Mouse (Mus musculus) adrenal gland, postnatal 14 days (tissue): ENCODE results near the gene Slc35a3. TPM values are rescaled to one million over a fixed set of nuclear protein-coding genes. Genes with fewer than 3 reads are reported as not detected.

Experiments used
- DNase-seq: peaks from one replicate; pipeline ENCODE4 v3.0.0; 2021; ENCODE audit warnings: mixed read lengths
- total RNA-seq: library from RNA; stranded (reverse); gene quantifications from 2 replicates; pipeline ENCODE4 v1.2.3, GENCODE M21; 2021

Gene Slc35a3
- total RNA-seq, 1 experiment from 2014 or later: 30.0 TPM

GRCm38 (mm10) chr3:116640024-116640423, 72.6 kb downstream of the Slc35a3 start:
- DNase-seq: no peak

GRCm38 (mm10) chr3:116638572-116638971, 74.1 kb downstream of the Slc35a3 start:
- no peak for DNase-seq

GRCm38 (mm10) chr3:116637693-116638476, 74.7 kb downstream of the Slc35a3 start:
- no peak for DNase-seq

- no peak for DNase-seq
Measured at GRCm38 (mm10) chr3:116635799-116636198, 76.8 kb downstream of the Slc35a3 start.

GRCm38 (mm10) chr3:116634853-116635252, 77.8 kb downstream of the Slc35a3 start:
- DNase-seq: no peak

GRCm38 (mm10) chr3:116634091-116634490, 78.5 kb downstream of the Slc35a3 start:
- DNase-seq: no peak

GRCm38 (mm10) chr3:116632971-116633370, 79.7 kb downstream of the Slc35a3 start:
- DNase-seq: no peak

GRCm38 (mm10) chr3:116631459-116631858, 81.2 kb downstream of the Slc35a3 start:
- DNase-seq: no peak

GRCm38 (mm10) chr3:116622641-116623040, 90.0 kb downstream of the Slc35a3 start:
- no peak for DNase-seq

GRCm38 (mm10) chr3:116620636-116621370, 91.8 kb downstream of the Slc35a3 start:
- peak; percentile 25 for DNase-seq

Other genes with a start within 250 kb of the Slc35a3 start
- 34.7 and 35.1 TPM in 2 replicates for gene Rtca, start 204.6 kb downstream of the Slc35a3 start, total RNA-seq
- gene Dbt, start 199.8 kb downstream of the Slc35a3 start, total RNA-seq: 98.2 and 106 TPM in 2 replicates
- gene Lrrc39, start 149.9 kb downstream of the Slc35a3 start, total RNA-seq: 4.9 and 6.8 TPM in 2 replicates
- 5.6 and 6.5 TPM in 2 replicates for gene Sass6, start 117.8 kb downstream of the Slc35a3 start, total RNA-seq
- gene Trmt13, start 98.2 kb downstream of the Slc35a3 start, total RNA-seq: 13.2 and 16.6 TPM in 2 replicates
- gene Mfsd14a, start 50.2 kb downstream of the Slc35a3 start, total RNA-seq: 46.8 and 53.1 TPM in 2 replicates
- gene Gm43191, start 31.6 kb downstream of the Slc35a3 start, total RNA-seq: not detected in 2 replicates
- gene Agl, start 95.3 kb upstream of the Slc35a3 start, total RNA-seq: 43.6 and 46.4 TPM in 2 replicates
- 14.3 and 21.6 TPM in 2 replicates for gene Frrs1, start 146.6 kb upstream of the Slc35a3 start, total RNA-seq